Mouse (Mus musculus) B cell, adult 2 months (primary cell): ENCODE results near the gene Prkd2.

Experiments used
- DNase-seq, 2 experiments: peaks; one replicate each; pipeline ENCODE4 v3.0.0; 2022

The Prkd2 gene

GRCm38 (mm10) chr7:16869497-16869896, 26.8 kb downstream of the Prkd2 start:
- DNase-seq = peak in 1 of 2 experiments; percentile 14

GRCm38 (mm10) chr7:16871600-16871999, 28.9 kb downstream of the Prkd2 start:
- DNase-seq = no peak

GRCm38 (mm10) chr7:16872478-16872877, 29.8 kb downstream of the Prkd2 start:
- no peak for DNase-seq

GRCm38 (mm10) chr7:16873392-16873791, 30.7 kb downstream of the Prkd2 start:
- no peak for DNase-seq

GRCm38 (mm10) chr7:16874190-16874589, 31.5 kb downstream of the Prkd2 start:
- peak; percentile 88 to 89 for DNase-seq

GRCm38 (mm10) chr7:16874756-16875309, 32.1 kb downstream of the Prkd2 start:
- peak; percentile 99 for DNase-seq

- DNase-seq = no peak
Measured at GRCm38 (mm10) chr7:16875310-16875325, 32.4 kb downstream of the Prkd2 start, which contains the start of gene Dact3. Gene Dact3 (plus strand): TSS chr7:16875317.

GRCm38 (mm10) chr7:16875326-16875725, 32.6 kb downstream of the Prkd2 start:
- DNase-seq = no peak

- DNase-seq = no peak
Measured at GRCm38 (mm10) chr7:16876006-16876405, 33.3 kb downstream of the Prkd2 start.

- peak in 1 of 2 experiments; percentile 14 for DNase-seq
Measured at GRCm38 (mm10) chr7:16876608-16877007, 33.9 kb downstream of the Prkd2 start.

- DNase-seq = no peak
Measured at GRCm38 (mm10) chr7:16877717-16878116, 35.0 kb downstream of the Prkd2 start.

GRCm38 (mm10) chr7:16879796-16880547, 37.3 kb downstream of the Prkd2 start:
- DNase-seq = no peak

- no peak for DNase-seq
Measured at GRCm38 (mm10) chr7:16880615-16881014, 37.9 kb downstream of the Prkd2 start.

GRCm38 (mm10) chr7:16883162-16883561, 40.5 kb downstream of the Prkd2 start:
- DNase-seq = no peak

- DNase-seq = no peak
Measured at GRCm38 (mm10) chr7:16884334-16884733, 41.6 kb downstream of the Prkd2 start.

- no peak for DNase-seq
Measured at GRCm38 (mm10) chr7:16885271-16885776, 42.6 kb downstream of the Prkd2 start.

GRCm38 (mm10) chr7:16885905-16886304, 43.2 kb downstream of the Prkd2 start:
- DNase-seq = no peak

GRCm38 (mm10) chr7:16890536-16890935, 47.8 kb downstream of the Prkd2 start:
- DNase-seq = no peak

GRCm38 (mm10) chr7:16890944-16891343, 48.2 kb downstream of the Prkd2 start:
- no peak for DNase-seq

GRCm38 (mm10) chr7:16891641-16892351, 49.1 kb downstream of the Prkd2 start, which contains the start of gene Gng8:
Gene Gng8 (plus strand): TSS chr7:16891786.
- peak; percentile 89 to 90 for DNase-seq

- no peak for DNase-seq
Measured at GRCm38 (mm10) chr7:16892352-16892730, 49.6 kb downstream of the Prkd2 start.

GRCm38 (mm10) chr7:16893612-16894011, 50.9 kb downstream of the Prkd2 start:
- DNase-seq = no peak

- no peak for DNase-seq
Measured at GRCm38 (mm10) chr7:16894279-16894678, 51.6 kb downstream of the Prkd2 start.

GRCm38 (mm10) chr7:16895000-16895399, 52.3 kb downstream of the Prkd2 start:
- DNase-seq = peak; percentile 69 to 73
